Mouse (Mus musculus): ENCODE data around the gene Slc25a42. TPM values are rescaled to one million over a fixed set of nuclear protein-coding genes. Genes with fewer than 3 reads are reported as not detected.

The Slc25a42 gene
- polyA plus RNA-seq, 1 experiment from 2014 or later = 5.8 TPM

Other genes starting within 250 kb of the Slc25a42 start
- 47.5 and 49.0 TPM in 2 replicates for gene Gatad2a, start 215.9 kb downstream of the Slc25a42 start, polyA plus RNA-seq (2016; fragmentation: Nextera tagmentation; extraction: Ambion mirVana)
- gene Mau2, start 169.6 kb downstream of the Slc25a42 start, polyA plus RNA-seq (2016; fragmentation: Nextera tagmentation; extraction: Ambion mirVana) = 46.5 and 49.9 TPM in 2 replicates
- 41.1 and 45.0 TPM in 2 replicates for gene Sugp1, start 169.5 kb downstream of the Slc25a42 start, polyA plus RNA-seq (2016; fragmentation: Nextera tagmentation; extraction: Ambion mirVana)
- 0.94 and 1.3 TPM in 2 replicates for gene Tm6sf2, start 139.4 kb downstream of the Slc25a42 start, polyA plus RNA-seq (2016; fragmentation: Nextera tagmentation; extraction: Ambion mirVana)
- gene Hapln4, start 128.8 kb downstream of the Slc25a42 start, polyA plus RNA-seq (2016; fragmentation: Nextera tagmentation; extraction: Ambion mirVana) = 0.30 and 0.62 TPM in 2 replicates
- gene Ncan, start 91.4 kb downstream of the Slc25a42 start, polyA plus RNA-seq (2016; fragmentation: Nextera tagmentation; extraction: Ambion mirVana) = 0.06 and 0.29 TPM in 2 replicates
- gene Nr2c2ap, start 81.0 kb downstream of the Slc25a42 start, polyA plus RNA-seq (2016; fragmentation: Nextera tagmentation; extraction: Ambion mirVana) = 35.4 and 39.6 TPM in 2 replicates
- gene Rfxank, start 73.2 kb downstream of the Slc25a42 start, polyA plus RNA-seq (2016; fragmentation: Nextera tagmentation; extraction: Ambion mirVana) = 16.5 and 18.3 TPM in 2 replicates
- 39.6 and 43.9 TPM in 2 replicates for gene Borcs8, start 72.8 kb downstream of the Slc25a42 start, polyA plus RNA-seq (2016; fragmentation: Nextera tagmentation; extraction: Ambion mirVana)
- gene Mef2b, start 72.6 kb downstream of the Slc25a42 start, polyA plus RNA-seq (2016; fragmentation: Nextera tagmentation; extraction: Ambion mirVana) = 0.23 and 0.53 TPM in 2 replicates
- 93.9 and 123 TPM in 2 replicates for gene Tmem161a, start 39.9 kb downstream of the Slc25a42 start, polyA plus RNA-seq (2016; fragmentation: Nextera tagmentation; extraction: Ambion mirVana)
- 34.7 and 34.8 TPM in 2 replicates for gene Sugp2, start 21.9 kb upstream of the Slc25a42 start, polyA plus RNA-seq (2016; fragmentation: Nextera tagmentation; extraction: Ambion mirVana)
- gene Armc6, start 22.2 kb upstream of the Slc25a42 start, polyA plus RNA-seq (2016; fragmentation: Nextera tagmentation; extraction: Ambion mirVana) = 29.5 and 31.6 TPM in 2 replicates
- gene Homer3, start 70.5 kb upstream of the Slc25a42 start, polyA plus RNA-seq (2016; fragmentation: Nextera tagmentation; extraction: Ambion mirVana) = 42.7 and 80.5 TPM in 2 replicates
- gene Ddx49, start 90.2 kb upstream of the Slc25a42 start, polyA plus RNA-seq (2016; fragmentation: Nextera tagmentation; extraction: Ambion mirVana) = 40.5 and 47.5 TPM in 2 replicates
- 379 and 398 TPM in 2 replicates for gene Cope, start 90.2 kb upstream of the Slc25a42 start, polyA plus RNA-seq (2016; fragmentation: Nextera tagmentation; extraction: Ambion mirVana)
- gene Cers1, start 103.5 kb upstream of the Slc25a42 start, polyA plus RNA-seq (2016; fragmentation: Nextera tagmentation; extraction: Ambion mirVana) = 1.4 TPM in 2 replicates
- gene Gdf1, start 117.5 kb upstream of the Slc25a42 start, polyA plus RNA-seq (2016; fragmentation: Nextera tagmentation; extraction: Ambion mirVana) = 1.9 and 4.2 TPM in 2 replicates
- 14.5 and 19.8 TPM in 2 replicates for gene Upf1, start 141.0 kb upstream of the Slc25a42 start, polyA plus RNA-seq (2016; fragmentation: Nextera tagmentation; extraction: Ambion mirVana)
- gene Comp, start 161.3 kb upstream of the Slc25a42 start, polyA plus RNA-seq (2016; fragmentation: Nextera tagmentation; extraction: Ambion mirVana) = 0.43 and 1.2 TPM in 2 replicates
- 13.0 and 15.8 TPM in 2 replicates for gene Crtc1, start 227.3 kb upstream of the Slc25a42 start, polyA plus RNA-seq (2016; fragmentation: Nextera tagmentation; extraction: Ambion mirVana)